Mouse (Mus musculus) heart, postnatal 0 days (tissue): ENCODE results near the gene Pum2. TPM values are rescaled to one million over a fixed set of nuclear protein-coding genes. Genes with fewer than 3 reads are reported as not detected.
"Not testable (repeated sequence)": the region's sequence is repeated elsewhere in the genome, so short reads cannot be mapped to it uniquely, and the experiment has no call there.

Source experiments
- ATAC-seq: fragments of 200-750 bp; cut with Nextera tagmentation; 2 replicates; pipeline ENCODE4 v1.8.0; 2017; ENCODE audit warnings: low read depth, moderate number of reproducible peaks, moderate library complexity; ENCODE audit not compliant: insufficient read depth
- DNase-seq: peaks from one replicate; pipeline ENCODE4 v3.0.0-alpha.2; 2016; ENCODE audit warnings: low spot score
- H3K27ac ChIP-seq: fragments of 300-500 bp; sonication (generic); 2 replicates; pipeline ENCODE4 v1.5.1; 2014; ENCODE audit warnings: low read depth, mild to moderate bottlenecking
- H3K27me3 ChIP-seq: fragments of 300-500 bp; sonication (generic); 2 replicates; pipeline ENCODE4 v1.6.1; 2014; ENCODE audit warnings: low read length, mixed read lengths; ENCODE audit not compliant: control insufficient read depth, insufficient read depth
- H3K36me3 ChIP-seq: fragments of 300-500 bp; sonication (generic); replicated peaks from 2 replicates; pipeline ENCODE4 v1.6.1; 2014; ENCODE audit warnings: low read length, mixed read lengths; ENCODE audit not compliant: control insufficient read depth, insufficient read depth
- H3K4me1 ChIP-seq: fragments of 300-500 bp; sonication (generic); 2 replicates; pipeline ENCODE4 v1.6.1; 2014; ENCODE audit warnings: antibody characterized with exemption; ENCODE audit not compliant: control insufficient read depth, insufficient read depth
- H3K4me2 ChIP-seq: fragments of 300-500 bp; sonication (generic); 2 replicates; pipeline ENCODE4 v1.6.1; 2014; ENCODE audit warnings: low read depth, mild to moderate bottlenecking, low read length, moderate library complexity
- H3K4me3 ChIP-seq: fragments of 300-500 bp; sonication (generic); 2 replicates; pipeline ENCODE4 v1.5.1; 2014; ENCODE audit warnings: low read depth, low read length
- H3K9ac ChIP-seq: fragments of 300-500 bp; sonication (generic); replicated peaks from 2 replicates; pipeline ENCODE4 v1.6.1; 2014; ENCODE audit warnings: low read depth, low read length, mixed read lengths
- H3K9me3 ChIP-seq: fragments of 300-500 bp; sonication (generic); replicated peaks from 2 replicates; pipeline ENCODE4 v1.6.1; 2016; ENCODE audit warnings: low read length; ENCODE audit not compliant: control insufficient read depth
- CTCF ChIP-seq: IDR thresholded peaks from 2 replicates; pipeline ENCODE4 v1.5.1; 2016; ENCODE audit warnings: antibody characterized with exemption, control low read depth, low read depth
- EP300 ChIP-seq: IDR thresholded peaks from 2 replicates; pipeline ENCODE4 v1.6.1; 2016; ENCODE audit warnings: antibody characterized with exemption, low read depth
- WGBS: fragments of 180-500 bp; shearing (Covaris S2); extraction: QIAGEN DNeasy Blood & Tissue Kit; methylation state at CpG from one replicate; pipeline ENCODE4 v1.1.7; 2014; 5-methylcytosine and 5-hydroxymethylcytosine counted together
- polyA plus RNA-seq: library from polyadenylated mRNA; unstranded; fragments of >200 nt; fragmentation: Nextera tagmentation; extraction: Ambion mirVana; gene quantifications from 2 replicates; pipeline ENCODE4 v1.2.1, GENCODE M21; 2015
- total RNA-seq: library from RNA; depleted of rRNA; stranded (reverse); fragments of >200 nt; gene quantifications from 2 replicates; pipeline ENCODE4 v1.2.3, GENCODE M21; 2014; ENCODE audit warnings: low replicate concordance

Pum2 gene
- total and polyA plus RNA-seq, 2 experiments from 2014 or later: 20.9 to 100 TPM

- Histone ChIP-seq H3K27me3 (no peaks in the 10 kb centered on the region), H3K27ac (no peak overlapping the region), H3K36me3 (no peaks in the 10 kb centered on the region), H3K9me3 (no peaks in the 10 kb centered on the region), H3K9ac (no peak overlapping the region), H3K4me3 (no peak overlapping the region), H3K4me1 (0 out of 2 replicates have a peak, but pooled peaks cover 3% of the 10 kb centered on the region), H3K4me2 (no peak overlapping the region)
- ATAC-seq (no peak), DNase-seq (no peak)
- no peak for TF ChIP-seq CTCF
- TF ChIP-seq EP300: no peak
- WGBS: 81% methylated on average over 14 of the region's 14 CpGs
These were observed 37.0 kb upstream of the Pum2 start for GRCm38 (mm10) chr12:8636945-8637344.

- not testable (repeated sequence) for ATAC-seq, H3K36me3 ChIP-seq, H3K9ac ChIP-seq, H3K27me3 ChIP-seq, H3K4me2 ChIP-seq, DNase-seq, H3K9me3 ChIP-seq, H3K4me1 ChIP-seq, H3K4me3 ChIP-seq, H3K27ac ChIP-seq
- WGBS: 72% methylated on average over 10 of the region's 10 CpGs
- peak; percentile 83 for TF ChIP-seq CTCF
These were observed 35.4 kb upstream of the Pum2 start for GRCm38 (mm10) chr12:8638411-8639087.

- H3K36me3 ChIP-seq, ATAC-seq, H3K9ac ChIP-seq, H3K4me1 ChIP-seq, H3K27me3 ChIP-seq, DNase-seq, H3K9me3 ChIP-seq, H3K27ac ChIP-seq: not testable (repeated sequence)
- peak overlapping the region; percentile 60 for H3K4me2 ChIP-seq
- WGBS: 6% methylated on average over 2 of the region's 2 CpGs
- peak overlapping the region; percentile 86 for H3K4me3 ChIP-seq
These were observed 33.7 kb upstream of the Pum2 start for GRCm38 (mm10) chr12:8640186-8640585.

- H3K27me3 ChIP-seq: no peaks in the 10 kb centered on the region
- 0 out of 2 replicates have a peak, but pooled peaks cover 3% of the 10 kb centered on the region for H3K4me1 ChIP-seq
- H3K4me3 ChIP-seq: peak overlapping the region; percentile 86
- under 1% methylated on average over 47 of the region's 47 CpGs for WGBS
- no peaks in the 10 kb centered on the region for H3K9me3 ChIP-seq
- H3K36me3 ChIP-seq: no peaks in the 10 kb centered on the region
- DNase-seq: peak; percentile 91
- H3K27ac ChIP-seq: peak overlapping the region; percentile 95
- ATAC-seq: peak; percentile 98
- H3K4me2 ChIP-seq: peak overlapping the region; percentile 60
- peak overlapping the region; percentile 77 for H3K9ac ChIP-seq
- TF ChIP-seq CTCF: 0 out of 2 replicates have a peak, but pooled peaks have one; percentile 8
- TF ChIP-seq EP300: no peak
These were observed 33.1 kb upstream of the Pum2 start for GRCm38 (mm10) chr12:8640711-8641424.

- no peak for ATAC-seq
- DNase-seq: no peak
- WGBS: 10% methylated on average over 10 of the region's 10 CpGs
These were observed 32.6 kb upstream of the Pum2 start for GRCm38 (mm10) chr12:8641425-8641735.

GRCm38 (mm10) chr12:8648211-8648610, 25.7 kb upstream of the Pum2 start:
- not testable (repeated sequence) for DNase-seq, H3K4me2 ChIP-seq, H3K4me3 ChIP-seq, H3K27ac ChIP-seq, ATAC-seq, H3K9ac ChIP-seq, H3K4me1 ChIP-seq, H3K27me3 ChIP-seq, H3K36me3 ChIP-seq, H3K9me3 ChIP-seq
- WGBS: 50% methylated on average over 8 of the region's 8 CpGs

More at GRCm38 (mm10) chr12:8641425-8641735, 32.6 kb upstream of the Pum2 start:
- Histone ChIP-seq H3K4me3 (peak overlapping the region; percentile 86), H3K27ac (peak overlapping the region; percentile 95; the same call in 1 of the 2 replicates), H3K27me3 (no peaks in the 10 kb centered on the region), H3K4me1 (0 out of 2 replicates have a peak, but pooled peaks cover 3% of the 10 kb centered on the region), H3K36me3 (no peaks in the 10 kb centered on the region), H3K9ac (peak overlapping the region; percentile 77; the same call in 1 of the 2 replicates), H3K9me3 (no peaks in the 10 kb centered on the region), H3K4me2 (peak overlapping the region; percentile 59)
- TF ChIP-seq CTCF (no peak), EP300 (no peak)

- ATAC-seq, H3K4me3 ChIP-seq, H3K4me1 ChIP-seq, H3K27me3 ChIP-seq, H3K36me3 ChIP-seq, H3K9me3 ChIP-seq, H3K9ac ChIP-seq, H3K4me2 ChIP-seq, H3K27ac ChIP-seq, DNase-seq: not testable (repeated sequence)
- WGBS: 60% methylated on average over 3 of the region's 3 CpGs
These were observed 23.9 kb upstream of the Pum2 start for GRCm38 (mm10) chr12:8650027-8650426.
